Mouse (Mus musculus): ENCODE measurements around the gene Fmnl2. TPM values are rescaled to one million over a fixed set of nuclear protein-coding genes. Genes with fewer than 3 reads are reported as not detected.

The Fmnl2 gene
- total RNA-seq, 2 experiments from 2014 or later = 6.1 to 6.3 TPM

DNA sequence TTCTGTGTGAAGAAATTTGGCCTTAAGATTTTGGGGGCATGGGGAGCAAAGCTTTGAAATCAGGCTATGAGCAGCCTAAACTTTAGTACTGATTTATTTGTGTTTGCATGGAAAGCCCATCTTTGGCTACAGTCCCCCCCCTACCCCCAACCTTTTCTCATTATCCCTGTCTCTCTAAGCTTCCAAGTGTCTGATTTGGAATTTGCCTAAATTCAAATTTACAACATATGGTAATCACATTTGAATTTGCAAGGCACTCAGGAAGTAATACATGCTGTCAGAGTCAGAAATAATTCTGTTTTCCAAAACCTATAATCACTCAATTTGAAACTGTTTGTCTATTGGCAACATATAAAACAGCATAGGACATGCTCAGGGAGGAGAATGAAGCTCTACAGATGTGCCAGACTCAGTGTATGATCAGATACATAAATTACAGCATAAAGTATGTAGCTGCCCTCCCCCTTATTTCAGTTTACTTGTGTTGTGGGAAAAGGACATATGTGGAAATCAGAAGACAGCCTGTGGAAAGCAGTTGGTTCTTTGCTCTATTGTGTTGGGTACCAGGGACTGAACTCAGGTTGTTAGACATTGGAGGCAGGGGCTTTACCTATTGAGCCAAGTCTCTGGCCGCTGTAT, 190.2 kb downstream of the Fmnl2 start:
- DNase-seq = no peak

GRCm38 (mm10) chr2:53050376-53050775, 192.7 kb downstream of the Fmnl2 start:
- no peak for DNase-seq

DNA sequence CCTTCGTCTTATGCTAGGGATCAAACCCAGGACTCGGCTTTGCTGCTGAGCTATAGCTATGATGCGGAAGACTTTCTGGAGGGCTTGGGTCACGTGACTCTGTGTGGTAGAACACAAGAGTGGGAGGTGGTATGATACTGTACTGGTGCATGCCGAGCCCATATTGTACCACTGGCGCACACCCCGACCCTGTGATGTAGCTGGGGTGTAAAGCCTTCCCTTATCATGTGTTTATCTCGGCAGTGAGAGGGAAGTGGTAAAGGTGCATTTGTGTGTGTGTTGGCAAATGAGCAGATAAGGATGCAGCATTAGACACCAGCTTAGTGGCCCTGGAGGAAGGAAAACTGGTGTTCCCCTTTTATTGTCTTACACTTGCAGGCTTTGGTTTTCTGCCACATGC, 193.8 kb downstream of the Fmnl2 start:
- DNase-seq = no peak

DNA sequence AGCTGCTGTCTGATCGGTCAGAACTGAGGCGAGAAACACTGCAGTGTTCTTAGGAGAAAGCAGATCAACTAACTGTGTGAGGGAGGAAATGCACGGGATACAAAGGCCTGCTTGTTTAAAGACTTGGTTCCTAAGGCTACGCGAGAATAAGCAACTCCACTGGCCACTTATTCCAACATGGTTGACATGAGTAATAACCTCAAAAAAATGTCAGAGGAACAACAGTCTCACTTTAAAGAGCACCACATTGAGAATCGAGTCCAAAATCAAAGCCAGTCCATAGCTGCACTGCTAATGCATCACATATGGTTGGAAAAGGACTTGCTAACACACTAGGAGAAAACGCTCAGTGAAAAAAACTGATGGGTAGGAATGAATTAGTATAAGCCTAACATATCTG, 196.1 kb downstream of the Fmnl2 start:
- DNase-seq = no peak

- no peak for DNase-seq
These were observed 198.9 kb downstream of the Fmnl2 start for GRCm38 (mm10) chr2:53056556-53056955.

DNA sequence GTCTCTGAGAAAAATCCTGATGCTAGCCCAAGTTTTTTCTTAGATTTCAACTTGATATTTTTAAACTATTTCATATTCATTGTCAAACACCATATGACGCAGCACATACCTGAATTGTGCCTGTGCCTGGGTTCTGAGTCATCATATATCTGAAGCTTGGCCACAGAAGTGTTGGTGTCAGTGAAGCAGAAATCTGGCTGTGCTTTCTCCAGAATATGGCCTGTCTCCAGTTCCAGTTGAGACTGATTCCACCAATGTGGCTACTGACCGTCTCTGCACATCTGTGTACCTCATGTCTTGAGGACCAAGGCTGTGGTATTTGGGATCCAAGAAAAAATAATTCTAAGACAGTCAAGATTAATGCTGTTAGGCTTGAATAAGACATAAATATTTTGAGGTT, 199.6 kb downstream of the Fmnl2 start:
- DNase-seq = no peak

DNA sequence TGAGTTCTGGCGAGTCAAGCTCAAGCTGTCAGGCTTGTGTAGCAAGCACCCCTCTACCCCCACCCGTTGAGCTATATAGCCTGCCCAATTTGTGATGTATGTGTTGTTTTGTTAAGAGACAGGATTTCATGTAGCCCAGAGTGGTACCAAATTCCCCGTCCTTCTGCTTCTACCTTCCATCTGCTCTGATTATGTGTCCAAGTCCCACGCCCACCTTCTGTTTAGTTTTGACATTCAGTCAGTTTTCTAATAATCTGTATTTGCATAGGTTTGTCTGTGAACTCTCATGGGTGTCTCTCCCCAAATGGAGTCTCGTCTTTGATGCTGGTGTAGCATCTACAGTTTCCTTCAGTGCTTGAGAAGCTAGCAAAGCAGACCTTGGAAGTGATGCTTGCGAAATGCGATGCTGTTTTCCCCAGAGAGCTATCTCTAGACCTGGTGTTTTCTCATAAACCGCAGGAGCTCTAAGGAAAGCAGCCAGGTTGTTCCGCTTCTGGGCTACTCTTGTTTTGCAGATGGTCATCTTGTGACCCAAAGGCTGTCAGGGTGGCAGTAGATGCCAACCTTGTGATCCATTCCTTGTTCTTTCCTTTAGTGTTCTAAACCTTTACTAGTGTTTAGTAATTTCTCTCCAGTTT, 203.8 kb downstream of the Fmnl2 start:
- no peak for DNase-seq

GRCm38 (mm10) chr2:53066973-53067372, 209.3 kb downstream of the Fmnl2 start:
- DNase-seq = no peak

- DNase-seq = peak; percentile 43
These were observed 212.9 kb downstream of the Fmnl2 start for GRCm38 (mm10) chr2:53070607-53071006.

DNA sequence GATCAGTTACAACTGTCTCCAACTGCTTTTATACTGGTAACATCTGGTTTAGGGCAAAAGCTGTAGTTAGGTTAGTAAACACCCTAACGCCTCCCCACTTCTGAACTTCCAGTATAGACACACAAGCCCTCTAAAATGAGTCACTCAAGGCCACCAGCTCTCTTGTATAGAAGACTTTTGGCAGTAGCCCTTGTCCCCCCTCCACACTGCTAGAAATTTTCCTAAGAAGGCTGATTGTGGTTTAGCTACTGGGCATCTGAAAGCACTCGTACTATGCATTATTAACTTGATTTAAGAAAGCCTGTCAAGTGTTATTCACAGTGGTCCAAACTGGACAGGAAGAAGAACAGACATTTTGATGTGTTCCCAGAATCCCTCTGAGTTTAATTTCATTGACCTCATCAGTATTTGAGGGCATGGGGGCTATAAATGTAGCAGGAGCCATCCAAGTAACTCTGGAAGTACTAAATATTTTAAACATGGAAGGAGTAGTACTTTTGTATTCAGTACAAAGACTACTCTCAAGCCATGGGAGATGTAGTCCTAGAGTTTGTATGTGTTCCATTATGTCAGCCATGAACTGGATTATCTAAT, 222.1 kb downstream of the Fmnl2 start:
- DNase-seq = no peak

DNA sequence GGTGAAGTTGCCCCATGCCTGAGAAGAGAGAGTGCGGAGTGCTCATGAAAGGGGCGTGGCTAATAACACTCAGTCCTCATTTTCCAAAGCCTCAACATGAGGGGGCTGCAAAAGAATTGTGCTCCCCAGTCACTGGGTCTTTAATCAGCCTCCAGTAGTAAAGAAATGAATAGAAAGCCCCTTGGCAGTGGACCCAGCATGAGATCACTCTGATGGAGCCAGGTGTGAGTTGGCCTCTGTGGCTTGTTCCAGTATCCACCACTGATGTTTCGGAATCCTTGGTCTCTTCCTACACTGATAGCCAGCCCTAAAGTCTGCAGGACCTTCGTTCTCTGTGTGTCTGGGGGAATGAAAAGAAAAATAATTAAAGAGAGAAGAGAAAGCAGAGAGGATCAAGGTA, 224.4 kb downstream of the Fmnl2 start:
- DNase-seq = no peak

DNA sequence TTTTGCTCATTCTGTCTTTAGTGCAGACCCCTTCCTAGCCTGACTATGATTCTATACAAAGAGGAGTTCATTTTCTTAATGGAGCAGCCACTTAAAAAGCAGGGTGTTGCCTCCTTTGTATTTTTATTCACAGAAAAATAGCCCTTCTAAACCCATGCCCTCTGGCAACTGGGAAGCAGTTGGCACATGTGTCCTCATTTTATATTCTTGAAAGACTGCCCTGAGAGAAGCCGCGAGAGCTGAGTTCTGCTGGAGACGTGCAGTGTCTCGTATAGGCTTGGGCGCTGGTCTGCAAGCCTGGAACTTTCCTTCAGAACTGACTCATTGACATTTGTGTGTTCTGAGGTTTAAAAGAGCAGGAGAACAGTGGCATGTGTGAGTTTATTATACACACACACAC, 224.8 kb downstream of the Fmnl2 start:
- DNase-seq = no peak

DNA sequence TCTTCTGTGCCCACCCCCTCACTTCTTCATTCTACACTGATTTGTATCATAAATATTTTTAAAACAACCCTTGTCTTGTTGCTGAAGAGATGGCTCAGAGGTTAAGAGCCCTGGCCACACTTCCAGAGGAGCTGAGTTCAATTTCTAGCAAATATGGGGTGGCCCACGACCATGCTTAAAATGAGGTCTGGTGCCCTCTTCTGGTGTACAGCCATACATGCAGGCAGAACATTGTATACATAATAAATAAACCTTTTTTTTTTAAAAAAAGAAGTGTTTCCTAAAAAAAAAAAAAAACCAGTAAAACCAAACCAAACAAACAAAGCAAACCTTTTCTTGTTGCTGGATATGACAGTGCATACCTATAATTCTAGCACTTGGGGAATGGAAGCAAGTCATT, 225.6 kb downstream of the Fmnl2 start:
- peak; percentile 8 for DNase-seq

DNA sequence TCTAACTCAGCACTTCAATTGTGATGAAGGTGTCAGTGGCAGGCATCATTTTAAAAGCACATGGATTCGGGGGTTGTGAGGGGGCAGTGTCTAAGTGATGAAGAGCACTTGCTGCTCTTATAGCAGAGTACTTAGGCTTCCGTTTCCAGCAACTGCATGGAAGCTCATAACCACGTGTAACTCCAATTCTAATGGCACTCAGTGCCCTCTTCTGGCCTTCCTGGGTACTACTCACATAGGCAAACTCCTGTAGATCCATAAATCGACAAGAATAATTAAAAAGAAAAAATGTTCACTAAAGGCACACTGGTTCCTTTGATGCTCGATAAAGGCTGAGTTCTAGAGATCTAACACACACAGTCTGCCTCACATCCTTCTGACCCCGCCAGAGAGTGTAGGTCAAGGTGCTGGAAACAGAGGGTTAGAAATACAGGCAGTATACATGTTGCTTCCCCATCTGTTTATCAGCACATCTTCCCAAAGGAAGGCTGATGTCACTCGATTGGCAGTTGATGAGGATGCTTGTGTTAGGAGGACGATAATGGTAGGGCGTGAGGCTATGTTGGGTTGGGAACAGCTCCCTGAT, 228.1 kb downstream of the Fmnl2 start:
- peak; percentile 67 for DNase-seq

GRCm38 (mm10) chr2:53088744-53089143, 231.1 kb downstream of the Fmnl2 start:
- DNase-seq = no peak

DNA sequence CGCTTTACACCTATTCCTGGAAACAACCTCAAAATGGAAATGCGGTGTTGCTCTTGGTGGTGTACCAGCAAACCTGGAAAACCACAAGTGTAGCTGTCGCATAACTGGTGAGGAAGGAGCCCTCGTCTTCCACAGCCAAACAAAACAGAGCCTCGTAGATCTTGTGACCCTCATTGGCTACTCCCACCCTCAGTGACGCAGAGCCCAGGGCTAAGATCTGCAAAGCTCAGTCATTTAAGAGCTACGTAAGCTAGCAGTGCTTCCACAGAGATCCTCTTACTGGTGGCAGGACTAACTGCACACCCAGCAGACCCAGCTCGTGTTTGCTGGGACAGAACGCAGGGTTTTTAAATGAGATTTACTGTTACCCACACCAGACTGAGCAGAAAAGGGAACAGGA, 237.4 kb downstream of the Fmnl2 start:
- DNase-seq = peak; percentile 9

- DNase-seq = no peak
These were observed 237.8 kb downstream of the Fmnl2 start for GRCm38 (mm10) chr2:53095489-53095888.

DNA sequence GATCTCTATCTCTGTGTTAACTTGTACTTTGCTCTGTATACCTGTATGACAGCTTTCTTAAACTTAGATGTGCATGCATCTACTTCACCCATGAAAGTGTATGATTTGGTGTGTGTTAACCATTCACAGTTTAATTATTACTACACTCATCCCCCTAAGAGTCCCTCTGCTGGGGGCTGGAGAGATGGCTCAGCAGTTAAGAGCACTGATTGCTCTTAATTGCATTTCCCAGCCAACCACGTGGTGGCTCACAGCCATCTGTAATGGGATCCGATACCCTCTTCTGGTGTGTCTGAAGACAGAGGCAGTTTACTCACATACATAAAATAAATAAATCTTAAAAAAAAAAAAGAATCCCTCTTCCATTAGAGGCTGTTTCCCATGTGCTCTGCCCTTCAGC, 242.4 kb downstream of the Fmnl2 start:
- no peak for DNase-seq

GRCm38 (mm10) chr2:53101885-53102740, 244.5 kb downstream of the Fmnl2 start:
- no peak for DNase-seq

DNA sequence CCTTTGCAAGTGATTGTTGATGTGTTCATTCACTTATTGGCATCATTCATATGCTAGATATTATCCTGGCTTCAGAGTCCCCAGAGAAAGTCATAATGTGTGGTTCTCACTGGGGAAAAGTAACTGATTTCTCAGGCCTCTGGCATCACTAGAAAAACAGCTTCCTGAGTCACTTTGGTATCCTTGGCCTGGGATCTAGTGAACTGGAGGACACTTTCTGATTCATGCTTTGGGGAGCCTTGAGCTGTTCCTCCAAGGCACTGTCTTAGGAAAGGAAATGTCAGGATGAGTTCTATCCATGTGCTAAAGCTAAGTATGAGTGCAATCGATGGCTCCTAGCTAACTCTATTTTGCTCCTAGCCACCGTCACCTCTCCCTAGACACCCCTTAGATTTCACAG, 245.2 kb downstream of the Fmnl2 start:
- DNase-seq = no peak

- DNase-seq = no peak
These were observed 247.7 kb downstream of the Fmnl2 start for GRCm38 (mm10) chr2:53105408-53105807.

DNA sequence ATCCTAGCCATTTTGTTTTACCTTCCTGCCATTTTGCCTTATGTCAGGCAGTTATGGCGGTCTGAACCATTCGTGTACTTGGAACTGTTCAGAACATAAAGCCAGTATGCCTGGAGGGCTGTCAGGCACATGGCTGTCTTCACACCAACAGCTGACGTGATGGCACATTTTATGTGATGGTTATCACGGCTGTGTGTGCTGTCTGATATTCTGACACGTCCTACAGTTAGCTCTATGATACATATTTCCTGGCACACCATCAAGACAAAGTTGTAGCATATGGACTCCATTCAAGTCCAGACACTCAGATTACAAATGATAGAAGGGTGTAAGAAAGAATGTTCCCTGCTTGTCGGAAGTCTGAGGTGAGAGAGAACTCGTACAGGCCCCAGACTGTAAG, 248.4 kb downstream of the Fmnl2 start:
- DNase-seq = no peak

- no peak for DNase-seq
These were observed 248.8 kb downstream of the Fmnl2 start for GRCm38 (mm10) chr2:53106472-53106871.

Data from heart, postnatal 4 days (tissue).